Mouse (Mus musculus) heart, postnatal 4 days (tissue): ENCODE results near the gene Dhx37. TPM values are rescaled to one million over a fixed set of nuclear protein-coding genes. Genes with fewer than 3 reads are reported as not detected.

Source experiments
- microRNA-seq, 2 experiments: library from miRNA; unstranded; fragments of <30 nt; microRNA quantifications; one replicate each; pipeline ENCODE4 v1.2.0; 2021 to 2022
- total RNA-seq, 2 experiments: library from RNA; stranded (reverse); gene quantifications; 2 replicates each; pipeline ENCODE4 v1.2.3; 2021

Dhx37 gene
- total RNA-seq, 2 experiments from 2014 or later, result 13.6 to 14.6 TPM

Small RNA genes lying within 50 kb of the gene (microRNA-seq; reads per million reads assigned to microRNA genes)
- 0 reads per million in 2 experiments for gene Gm27551

Other genes starting within 250 kb of the Dhx37 start
- 10 to 100 TPM; 65.7 to 67.0 TPM for gene Scarb1, start 93.0 kb downstream of the Dhx37 start, total RNA-seq
- under 1 TPM; 0.21 to 0.29 TPM for gene Gm10382, start 44.8 kb downstream of the Dhx37 start, total RNA-seq
- 100 to 1,000 TPM; 781 to 834 TPM for gene Ubc, start 43.9 kb downstream of the Dhx37 start, total RNA-seq
- 10 to 100 TPM; 55.8 to 56.3 TPM for gene Bri3bp, start 7.4 kb upstream of the Dhx37 start, total RNA-seq
- 1 to 10 TPM; 6.6 to 6.9 TPM for gene Aacs, start 41.7 kb upstream of the Dhx37 start, total RNA-seq
- under 1 TPM in 1 of 2 experiments, not detected in 1; 0.19 TPM for gene Tmem132b, start 97.7 kb upstream of the Dhx37 start, total RNA-seq